Mouse (Mus musculus) lung, postnatal 10 days (tissue): ENCODE measurements around the gene Calml3.
A peak's percentile ranks its signal among the peaks of the same experiment; 100 is the strongest.

ENCODE experiments used
- DNase-seq: peaks from one replicate; pipeline ENCODE4 v3.0.0; 2021

The Calml3 gene

GRCm38 (mm10) chr13:3779575-3780226 is 24.4 kb downstream of the Calml3 start:
- DNase-seq = peak; percentile 32

- no peak for DNase-seq
Measured at GRCm38 (mm10) chr13:3778591-3779364, 25.3 kb downstream of the Calml3 start.

GRCm38 (mm10) chr13:3777216-3777912 is 26.8 kb downstream of the Calml3 start:
- DNase-seq = no peak

GRCm38 (mm10) chr13:3776446-3776845 is 27.7 kb downstream of the Calml3 start:
- DNase-seq = no peak

- no peak for DNase-seq
Measured at GRCm38 (mm10) chr13:3774991-3775390, 29.1 kb downstream of the Calml3 start.

GRCm38 (mm10) chr13:3774280-3774679 is 29.8 kb downstream of the Calml3 start:
- DNase-seq = peak; percentile 32

GRCm38 (mm10) chr13:3773149-3773688 is 30.9 kb downstream of the Calml3 start:
- DNase-seq = no peak

- DNase-seq = no peak
Measured at GRCm38 (mm10) chr13:3771221-3771620, 32.9 kb downstream of the Calml3 start.

- peak; percentile 89 for DNase-seq
Measured at GRCm38 (mm10) chr13:3770170-3771024, 33.7 kb downstream of the Calml3 start.

GRCm38 (mm10) chr13:3769531-3769930 is 34.6 kb downstream of the Calml3 start:
- peak; percentile 17 for DNase-seq

GRCm38 (mm10) chr13:3768621-3769020 is 35.5 kb downstream of the Calml3 start:
- peak; percentile 62 for DNase-seq

GRCm38 (mm10) chr13:3767086-3767485 is 37.0 kb downstream of the Calml3 start:
- DNase-seq = peak; percentile 22

- DNase-seq = no peak
Measured at GRCm38 (mm10) chr13:3765781-3766180, 38.3 kb downstream of the Calml3 start.

GRCm38 (mm10) chr13:3761131-3761530 is 43.0 kb downstream of the Calml3 start:
- DNase-seq = peak; percentile 52

GRCm38 (mm10) chr13:3758347-3758746 is 45.8 kb downstream of the Calml3 start:
- no peak for DNase-seq

GRCm38 (mm10) chr13:3753291-3753690 is 50.8 kb downstream of the Calml3 start:
- DNase-seq = no peak
